Mouse (Mus musculus) heart, embryonic 11.5 days (tissue): ENCODE results near the gene Rcor1. TPM values are rescaled to one million over a fixed set of nuclear protein-coding genes. Genes with fewer than 3 reads are reported as not detected.

Experiments
- ATAC-seq: fragments of 200-750 bp; cut with Nextera tagmentation; replicated peaks from 2 replicates; pipeline ENCODE4 v1.8.0; 2017; ENCODE audit warnings: moderate library complexity; ENCODE audit not compliant: insufficient number of reproducible peaks, low FRiP score, low TSS enrichment
- H3K27ac ChIP-seq: fragments of 300-500 bp; sonication (generic); 2 replicates; pipeline ENCODE4 v1.5.1; 2014; ENCODE audit warnings: mild to moderate bottlenecking, low read depth, low read length
- H3K27me3 ChIP-seq: fragments of 300-500 bp; sonication (generic); 2 replicates; pipeline ENCODE4 v1.6.1; 2014; ENCODE audit warnings: mild to moderate bottlenecking, low read length, mixed read lengths; ENCODE audit not compliant: control insufficient read depth, insufficient read depth
- H3K36me3 ChIP-seq: fragments of 300-500 bp; sonication (generic); 2 replicates; pipeline ENCODE4 v1.6.1; 2014; ENCODE audit warnings: mild to moderate bottlenecking, low read length, moderate library complexity, mixed read lengths; ENCODE audit not compliant: control insufficient read depth, insufficient read depth
- H3K4me1 ChIP-seq: fragments of 300-500 bp; sonication (generic); 2 replicates; pipeline ENCODE4 v1.6.1; 2014; ENCODE audit warnings: low read length; ENCODE audit not compliant: control insufficient read depth, insufficient read depth
- H3K4me2 ChIP-seq: fragments of 300-500 bp; sonication (generic); 2 replicates; pipeline ENCODE4 v1.6.1; 2014; ENCODE audit warnings: mild to moderate bottlenecking, moderate library complexity
- H3K4me3 ChIP-seq: fragments of 300-500 bp; sonication (generic); 2 replicates; pipeline ENCODE4 v1.5.1; 2014; ENCODE audit warnings: low read depth, low read length
- H3K9ac ChIP-seq: fragments of 300-500 bp; sonication (generic); 2 replicates; pipeline ENCODE4 v1.6.1; 2014; ENCODE audit warnings: mild to moderate bottlenecking, low read depth, low read length, moderate library complexity
- H3K9me3 ChIP-seq: fragments of 300-500 bp; sonication (generic); replicated peaks from 2 replicates; pipeline ENCODE4 v1.6.1; 2016; ENCODE audit warnings: low read length; ENCODE audit not compliant: control insufficient read depth
- WGBS: fragments of 180-500 bp; shearing (Covaris S2); extraction: QIAGEN DNeasy Blood & Tissue Kit; methylation state at CpG from one replicate; pipeline ENCODE4 v1.1.7; 2014; ENCODE audit not compliant: insufficient replicate concordance; 5-methylcytosine and 5-hydroxymethylcytosine counted together
- polyA plus RNA-seq: library from polyadenylated mRNA; unstranded; fragments of >200 nt; fragmentation: Nextera tagmentation; extraction: Ambion mirVana; gene quantifications from 2 replicates; pipeline ENCODE4 v1.2.1, GENCODE M21; 2014

Gene Rcor1
- polyA plus RNA-seq, 1 experiment from 2014 or later: 11.9 TPM

GRCm38 (mm10) chr12:111041196-111041595 lies 2.0 kb downstream of the Rcor1 start:
- no peak for ATAC-seq
- H3K36me3 ChIP-seq: peaks cover 5% of the 10 kb centered on the region
- no peaks in the 10 kb centered on the region for H3K9me3 ChIP-seq
- H3K27ac ChIP-seq: no peak overlapping the region
- H3K9ac ChIP-seq: 0 out of 2 replicates have a peak overlapping the region, but pooled peaks have one; percentile 97
- peak overlapping the region; percentile 94 for H3K4me2 ChIP-seq
- peak overlapping the region; percentile 98 for H3K4me3 ChIP-seq
- no peaks in the 10 kb centered on the region for H3K27me3 ChIP-seq
- 35% methylated on average over 4 of the region's 4 CpGs for WGBS
- H3K4me1 ChIP-seq: peaks cover 20% of the 10 kb centered on the region

GRCm38 (mm10) chr12:111042365-111042764 lies 3.2 kb downstream of the Rcor1 start:
- Histone ChIP-seq H3K9ac (no peak overlapping the region), H3K4me2 (no peak overlapping the region), H3K9me3 (no peaks in the 10 kb centered on the region), H3K4me3 (no peak overlapping the region), H3K27ac (no peak overlapping the region), H3K4me1 (peaks cover 17% of the 10 kb centered on the region), H3K27me3 (no peaks in the 10 kb centered on the region), H3K36me3 (peaks cover 5% of the 10 kb centered on the region)
- no peak for ATAC-seq
- WGBS: 86% methylated on average over 1 of the region's 1 CpGs

GRCm38 (mm10) chr12:111044880-111045279 lies 5.7 kb downstream of the Rcor1 start:
- Histone ChIP-seq H3K27me3 (no peaks in the 10 kb centered on the region), H3K36me3 (peaks cover 5% of the 10 kb centered on the region), H3K9me3 (no peaks in the 10 kb centered on the region), H3K4me2 (no peak overlapping the region), H3K4me1 (peaks cover 11% of the 10 kb centered on the region; the same call in 1 of the 2 replicates), H3K27ac (no peak overlapping the region), H3K4me3 (no peak overlapping the region), H3K9ac (no peak overlapping the region)
- WGBS: 88% methylated on average over 2 of the region's 2 CpGs
- no peak for ATAC-seq

- H3K36me3 ChIP-seq: peaks cover 8% of the 10 kb centered on the region
- no peak overlapping the region for H3K27ac ChIP-seq
- ATAC-seq: no peak
- H3K27me3 ChIP-seq: no peaks in the 10 kb centered on the region
- no peaks in the 10 kb centered on the region for H3K9me3 ChIP-seq
- H3K9ac ChIP-seq: no peak overlapping the region
- no peaks in the 10 kb centered on the region for H3K4me1 ChIP-seq
- no peak overlapping the region for H3K4me2 ChIP-seq
- 74% methylated on average over 1 of the region's 1 CpGs for WGBS
- no peak overlapping the region for H3K4me3 ChIP-seq
Observed at GRCm38 (mm10) chr12:111046866-111047265, 7.7 kb downstream of the Rcor1 start.

GRCm38 (mm10) chr12:111048201-111048600 lies 9.1 kb downstream of the Rcor1 start:
- Histone ChIP-seq H3K9ac (no peak overlapping the region), H3K4me3 (no peak overlapping the region), H3K4me1 (no peaks in the 10 kb centered on the region), H3K27me3 (no peaks in the 10 kb centered on the region), H3K27ac (no peak overlapping the region), H3K9me3 (no peaks in the 10 kb centered on the region), H3K4me2 (no peak overlapping the region), H3K36me3 (peaks cover 6% of the 10 kb centered on the region; the same call in 1 of the 2 replicates)
- WGBS: 83% methylated on average over 2 of the region's 2 CpGs
- no peak for ATAC-seq

- Histone ChIP-seq H3K27ac (no peak overlapping the region), H3K9me3 (no peaks in the 10 kb centered on the region), H3K9ac (no peak overlapping the region), H3K36me3 (peaks cover 6% of the 10 kb centered on the region; the same call in 1 of the 2 replicates), H3K4me3 (no peak overlapping the region), H3K4me2 (no peak overlapping the region), H3K27me3 (no peaks in the 10 kb centered on the region), H3K4me1 (no peaks in the 10 kb centered on the region)
- 92% methylated on average over 2 of the region's 2 CpGs for WGBS
- no peak for ATAC-seq
Observed at GRCm38 (mm10) chr12:111050256-111050655, 11.1 kb downstream of the Rcor1 start.

GRCm38 (mm10) chr12:111063361-111063760 lies 24.2 kb downstream of the Rcor1 start:
- 89% methylated on average over 2 of the region's 2 CpGs for WGBS
- no peak for ATAC-seq
- Histone ChIP-seq H3K36me3 (0 out of 2 replicates have a peak, but pooled peaks cover 2% of the 10 kb centered on the region), H3K4me2 (no peak overlapping the region), H3K4me3 (no peak overlapping the region), H3K9me3 (no peaks in the 10 kb centered on the region), H3K27ac (no peak overlapping the region), H3K27me3 (no peaks in the 10 kb centered on the region), H3K4me1 (no peaks in the 10 kb centered on the region; the same call in 1 of the 2 replicates), H3K9ac (no peak overlapping the region)

- Histone ChIP-seq H3K4me1 (no peaks in the 10 kb centered on the region; the same call in 1 of the 2 replicates), H3K4me3 (no peak overlapping the region), H3K27me3 (no peaks in the 10 kb centered on the region), H3K9ac (no peak overlapping the region), H3K9me3 (no peaks in the 10 kb centered on the region), H3K36me3 (no peaks in the 10 kb centered on the region), H3K4me2 (no peak overlapping the region), H3K27ac (no peak overlapping the region)
- WGBS: 91% methylated on average over 3 of the region's 3 CpGs
- ATAC-seq: no peak
Observed at GRCm38 (mm10) chr12:111064220-111064619, 25.1 kb downstream of the Rcor1 start.

GRCm38 (mm10) chr12:111065330-111065729 lies 26.2 kb downstream of the Rcor1 start:
- no peak overlapping the region for H3K27ac ChIP-seq
- H3K27me3 ChIP-seq: no peaks in the 10 kb centered on the region
- no peak overlapping the region for H3K4me3 ChIP-seq
- no peaks in the 10 kb centered on the region for H3K4me1 ChIP-seq
- H3K36me3 ChIP-seq: no peaks in the 10 kb centered on the region
- H3K9me3 ChIP-seq: no peaks in the 10 kb centered on the region
- no peak overlapping the region for H3K9ac ChIP-seq
- H3K4me2 ChIP-seq: no peak overlapping the region
- ATAC-seq: no peak
- 88% methylated on average over 5 of the region's 5 CpGs for WGBS
